Mouse (Mus musculus): ENCODE measurements around the gene Gm26558. TPM values are rescaled to one million over a fixed set of nuclear protein-coding genes. Genes with fewer than 3 reads are reported as not detected.

Gene Gm26558
- polyA plus RNA-seq, 1 experiment from 2014 or later: 5.0 TPM

GRCm38 (mm10) chr2:70640968-70641367, 20.9 kb downstream of the Gm26558 start:
- DNase-seq (ENCODE audit: low spot score) (no peak), ATAC-seq (replicated peaks; ENCODE audit: low FRiP score, low read depth) (no peak)
- Histone ChIP-seq H3K9me3 (replicated peaks; ENCODE audit: low read length) (no peaks in the 10 kb centered on the region), H3K9ac (ENCODE audit: low read depth, low read length) (no peak overlapping the region), H3K27ac (no peak overlapping the region), H3K4me1 (replicated peaks; ENCODE audit: insufficient read depth, low read length) (no peaks in the 10 kb centered on the region), H3K4me3 (replicated peaks; ENCODE audit: low read depth, low read length) (no peak overlapping the region), H3K27me3 (ENCODE audit: insufficient read depth, low read length) (no peaks in the 10 kb centered on the region), H3K4me2 (ENCODE audit: low read length) (no peak overlapping the region), H3K36me3 (ENCODE audit: insufficient read depth, low read length) (no peaks in the 10 kb centered on the region)
- TF ChIP-seq CTCF (IDR thresholded peaks at IDR 0.05; ENCODE audit: low read depth): peak; percentile 25; the same call in 1 of the 2 replicates

DNA sequence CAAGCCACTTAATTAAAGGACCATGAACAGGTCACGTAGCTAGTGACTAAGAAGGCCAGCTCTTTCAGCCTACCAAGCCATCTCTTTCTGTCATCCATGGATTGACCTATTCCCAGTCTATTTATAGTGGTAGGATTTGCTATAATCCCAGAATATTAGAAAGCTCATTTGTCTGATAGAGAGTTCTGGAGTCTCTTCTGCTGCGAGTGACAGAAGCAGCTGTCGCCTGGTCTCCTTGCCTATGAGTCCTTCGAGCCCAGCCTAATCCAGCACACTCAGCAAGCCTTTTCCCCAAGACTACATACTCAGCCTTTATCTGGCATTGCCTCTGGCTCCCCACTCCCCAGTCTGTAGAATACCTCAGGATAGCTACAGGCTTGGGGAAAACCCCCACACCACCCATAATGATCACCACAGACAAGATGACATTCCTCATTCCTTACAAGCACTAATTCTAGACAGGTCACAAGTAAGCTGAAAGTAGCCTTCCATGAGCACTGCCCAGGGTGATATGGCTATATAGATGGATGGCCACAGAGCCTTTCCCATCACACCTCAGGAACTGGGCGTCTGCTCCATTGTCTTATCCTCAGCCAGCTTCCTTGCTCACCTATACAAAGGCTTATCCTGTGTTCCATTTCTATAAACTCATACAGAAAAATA, 27.7 kb downstream of the Gm26558 start:
- Histone ChIP-seq H3K4me3 (replicated peaks; ENCODE audit: low read depth, low read length) (no peak overlapping the region), H3K9ac (ENCODE audit: low read depth, low read length) (no peak overlapping the region), H3K9me3 (replicated peaks; ENCODE audit: low read length) (no peaks in the 10 kb centered on the region), H3K4me1 (replicated peaks; ENCODE audit: insufficient read depth, low read length) (no peaks in the 10 kb centered on the region), H3K27ac (no peak overlapping the region), H3K4me2 (ENCODE audit: low read length) (no peak overlapping the region), H3K27me3 (ENCODE audit: insufficient read depth, low read length) (no peaks in the 10 kb centered on the region), H3K36me3 (ENCODE audit: insufficient read depth, low read length) (no peaks in the 10 kb centered on the region)
- DNase-seq (ENCODE audit: low spot score): no peak
- TF ChIP-seq CTCF (IDR thresholded peaks at IDR 0.05; ENCODE audit: low read depth): no peak
- WGBS: 86% methylated on average over 5 of the region's 5 CpGs
- no peak for ATAC-seq (replicated peaks; ENCODE audit: low FRiP score, low read depth)

- ATAC-seq (replicated peaks; ENCODE audit: low FRiP score, low read depth) (no peak), DNase-seq (ENCODE audit: low spot score) (no peak)
- H3K9ac ChIP-seq (ENCODE audit: low read depth, low read length): no peak overlapping the region
- H3K4me2 ChIP-seq (ENCODE audit: low read length): no peak overlapping the region
- TF ChIP-seq CTCF (IDR thresholded peaks at IDR 0.05; ENCODE audit: low read depth): no peak
- H3K36me3 ChIP-seq (ENCODE audit: insufficient read depth, low read length): no peaks in the 10 kb centered on the region
- no peak overlapping the region for H3K4me3 ChIP-seq (replicated peaks; ENCODE audit: low read depth, low read length)
- no peaks in the 10 kb centered on the region for H3K4me1 ChIP-seq (replicated peaks; ENCODE audit: insufficient read depth, low read length)
- no peaks in the 10 kb centered on the region for H3K27me3 ChIP-seq (ENCODE audit: insufficient read depth, low read length)
- WGBS: 68% methylated on average over 1 of the region's 1 CpGs
- no peaks in the 10 kb centered on the region for H3K9me3 ChIP-seq (replicated peaks; ENCODE audit: low read length)
- H3K27ac ChIP-seq: no peak overlapping the region
Observed at GRCm38 (mm10) chr2:70632412-70632811, 29.5 kb downstream of the Gm26558 start.

GRCm38 (mm10) chr2:70631321-70631720, 30.6 kb downstream of the Gm26558 start:
- no peak overlapping the region for H3K4me3 ChIP-seq (replicated peaks; ENCODE audit: low read depth, low read length)
- H3K36me3 ChIP-seq (ENCODE audit: insufficient read depth, low read length): no peaks in the 10 kb centered on the region
- no peak overlapping the region for H3K27ac ChIP-seq
- H3K9me3 ChIP-seq (replicated peaks; ENCODE audit: low read length): no peaks in the 10 kb centered on the region
- no peak overlapping the region for H3K9ac ChIP-seq (ENCODE audit: low read depth, low read length)
- H3K4me1 ChIP-seq (replicated peaks; ENCODE audit: insufficient read depth, low read length): no peaks in the 10 kb centered on the region
- H3K27me3 ChIP-seq (ENCODE audit: insufficient read depth, low read length): no peaks in the 10 kb centered on the region
- TF ChIP-seq CTCF (IDR thresholded peaks at IDR 0.05; ENCODE audit: low read depth): no peak
- 81% methylated on average over 1 of the region's 1 CpGs for WGBS
- no peak for ATAC-seq (replicated peaks; ENCODE audit: low FRiP score, low read depth)
- no peak for DNase-seq (ENCODE audit: low spot score)
- no peak overlapping the region for H3K4me2 ChIP-seq (ENCODE audit: low read length)

- H3K4me2 ChIP-seq (ENCODE audit: low read length): peak overlapping the region; percentile 45
- DNase-seq (ENCODE audit: low spot score) (no peak), ATAC-seq (replicated peaks; ENCODE audit: low FRiP score, low read depth) (no peak)
- no peaks in the 10 kb centered on the region for H3K27me3 ChIP-seq (ENCODE audit: insufficient read depth, low read length)
- H3K4me1 ChIP-seq (replicated peaks; ENCODE audit: insufficient read depth, low read length): no peaks in the 10 kb centered on the region
- no peak for TF ChIP-seq CTCF (IDR thresholded peaks at IDR 0.05; ENCODE audit: low read depth)
- H3K9ac ChIP-seq (ENCODE audit: low read depth, low read length): no peak overlapping the region
- H3K9me3 ChIP-seq (replicated peaks; ENCODE audit: low read length): no peaks in the 10 kb centered on the region
- H3K27ac ChIP-seq: no peak overlapping the region
- H3K4me3 ChIP-seq (replicated peaks; ENCODE audit: low read depth, low read length): no peak overlapping the region
- no peaks in the 10 kb centered on the region for H3K36me3 ChIP-seq (ENCODE audit: insufficient read depth, low read length)
- 46% methylated on average over 3 of the region's 3 CpGs for WGBS
Observed at GRCm38 (mm10) chr2:70629921-70630320, 32.0 kb downstream of the Gm26558 start.

- Histone ChIP-seq H3K4me2 (ENCODE audit: low read length) (peak overlapping the region; percentile 45), H3K27ac (no peak overlapping the region), H3K9ac (ENCODE audit: low read depth, low read length) (no peak overlapping the region), H3K4me1 (replicated peaks; ENCODE audit: insufficient read depth, low read length) (no peaks in the 10 kb centered on the region), H3K4me3 (replicated peaks; ENCODE audit: low read depth, low read length) (peak overlapping the region; percentile 16; the same call in 1 of the 2 replicates), H3K9me3 (replicated peaks; ENCODE audit: low read length) (no peaks in the 10 kb centered on the region), H3K27me3 (ENCODE audit: insufficient read depth, low read length) (no peaks in the 10 kb centered on the region), H3K36me3 (ENCODE audit: insufficient read depth, low read length) (no peaks in the 10 kb centered on the region)
- TF ChIP-seq CTCF (IDR thresholded peaks at IDR 0.05; ENCODE audit: low read depth): no peak
- ATAC-seq (replicated peaks; ENCODE audit: low FRiP score, low read depth): peak; percentile 89
- WGBS: 11% methylated on average over 10 of the region's 10 CpGs
- peak; percentile 94 for DNase-seq (ENCODE audit: low spot score)
Observed at GRCm38 (mm10) chr2:70629339-70629761, 32.6 kb downstream of the Gm26558 start.

GRCm38 (mm10) chr2:70628397-70628796, 33.5 kb downstream of the Gm26558 start:
- DNase-seq (ENCODE audit: low spot score) (no peak), ATAC-seq (replicated peaks; ENCODE audit: low FRiP score, low read depth) (no peak)
- Histone ChIP-seq H3K9ac (ENCODE audit: low read depth, low read length) (no peak overlapping the region), H3K27ac (no peak overlapping the region), H3K4me1 (replicated peaks; ENCODE audit: insufficient read depth, low read length) (no peaks in the 10 kb centered on the region), H3K27me3 (ENCODE audit: insufficient read depth, low read length) (no peaks in the 10 kb centered on the region), H3K9me3 (replicated peaks; ENCODE audit: low read length) (no peaks in the 10 kb centered on the region), H3K4me3 (replicated peaks; ENCODE audit: low read depth, low read length) (no peak overlapping the region), H3K36me3 (ENCODE audit: insufficient read depth, low read length) (no peaks in the 10 kb centered on the region), H3K4me2 (ENCODE audit: low read length) (no peak overlapping the region)
- WGBS: 82% methylated on average over 12 of the region's 12 CpGs
- TF ChIP-seq CTCF (IDR thresholded peaks at IDR 0.05; ENCODE audit: low read depth): no peak

All from kidney, postnatal 0 days (tissue).